Mouse (Mus musculus) adrenal gland, postnatal 25 days (tissue): ENCODE results near the gene Hist1h3e. TPM values are rescaled to one million over a fixed set of nuclear protein-coding genes. Genes with fewer than 3 reads are reported as not detected.
"Not testable (repeated sequence)": the region's sequence is repeated elsewhere in the genome, so short reads cannot be mapped to it uniquely, and the experiment has no call there.

Experiments used
- DNase-seq: peaks from one replicate; pipeline ENCODE4 v3.0.0; 2021; ENCODE audit warnings: mixed read lengths
- long read RNA-seq: library from polyadenylated mRNA; stranded (forward); transcript quantifications from one replicate; pipeline ENCODE4 v2.0.0, GENCODE M21; 2021
- total RNA-seq: library from RNA; stranded (reverse); gene quantifications from 2 replicates; pipeline ENCODE4 v1.2.3, GENCODE M21; 2021

Gene Hist1h3e
- 66.8 and 86.4 TPM in 2 replicates for total RNA-seq
- long read RNA-seq = 0 reads

GRCm38 (mm10) chr13:23561883-23562659, at the start of gene Hist1h3e:
Gene Hist1h3e, minus strand, starts transcription at chr13:23562369.
- peak; percentile 84 for DNase-seq

GRCm38 (mm10) chr13:23611638-23612037, 49.5 kb upstream of the Hist1h3e start:
- no peak for DNase-seq

GRCm38 (mm10) chr13:23610393-23610792, 48.2 kb upstream of the Hist1h3e start:
- no peak for DNase-seq

GRCm38 (mm10) chr13:23609844-23610243, 47.7 kb upstream of the Hist1h3e start:
- no peak for DNase-seq

- no peak for DNase-seq
Observed at GRCm38 (mm10) chr13:23609209-23609608, 47.0 kb upstream of the Hist1h3e start.

- DNase-seq = no peak
Observed at GRCm38 (mm10) chr13:23605052-23605451, 42.9 kb upstream of the Hist1h3e start.

GRCm38 (mm10) chr13:23604452-23604851, 42.3 kb upstream of the Hist1h3e start:
- no peak for DNase-seq

- no peak for DNase-seq
Observed at GRCm38 (mm10) chr13:23603182-23603699, 41.1 kb upstream of the Hist1h3e start.

- peak; percentile 80 for DNase-seq
Observed at GRCm38 (mm10) chr13:23597957-23598356, 35.8 kb upstream of the Hist1h3e start.

- DNase-seq = no peak
Observed at GRCm38 (mm10) chr13:23595622-23596372, 33.6 kb upstream of the Hist1h3e start.

GRCm38 (mm10) chr13:23595185-23595584, 33.0 kb upstream of the Hist1h3e start:
- no peak for DNase-seq

GRCm38 (mm10) chr13:23593051-23593770, 31.0 kb upstream of the Hist1h3e start:
- DNase-seq = no peak

GRCm38 (mm10) chr13:23592614-23593013, 30.4 kb upstream of the Hist1h3e start:
- no peak for DNase-seq

- DNase-seq = not testable (repeated sequence)
Observed at GRCm38 (mm10) chr13:23591886-23592285, 29.7 kb upstream of the Hist1h3e start.

- no peak for DNase-seq
Observed at GRCm38 (mm10) chr13:23591206-23591605, 29.0 kb upstream of the Hist1h3e start.

GRCm38 (mm10) chr13:23586940-23587225, 24.7 kb upstream of the Hist1h3e start:
- no peak for DNase-seq

- no peak for DNase-seq
Observed at GRCm38 (mm10) chr13:23586099-23586939, 24.1 kb upstream of the Hist1h3e start.

GRCm38 (mm10) chr13:23585442-23586098, 23.4 kb upstream of the Hist1h3e start:
- DNase-seq = peak; percentile 43

- DNase-seq = peak; percentile 64
Observed at GRCm38 (mm10) chr13:23585029-23585441, 22.9 kb upstream of the Hist1h3e start.

- DNase-seq = no peak
Observed at GRCm38 (mm10) chr13:23584331-23584730, 22.2 kb upstream of the Hist1h3e start.

GRCm38 (mm10) chr13:23583387-23584068, 21.4 kb upstream of the Hist1h3e start:
- DNase-seq = no peak
